Mouse (Mus musculus) midbrain, embryonic 13.5 days (tissue): ENCODE results near the gene Wt1. TPM values are rescaled to one million over a fixed set of nuclear protein-coding genes. Genes with fewer than 3 reads are reported as not detected.

Experiments used
- ATAC-seq: fragments of 200-750 bp; cut with Nextera tagmentation; 2 replicates; pipeline ENCODE4 v1.8.0; 2017; ENCODE audit warnings: mild to moderate bottlenecking, moderate TSS enrichment, moderate library complexity
- H3K27ac ChIP-seq: fragments of 300-500 bp; sonication (generic); 2 replicates; pipeline ENCODE4 v1.5.1; 2015; ENCODE audit warnings: inconsistent platforms, mild to moderate bottlenecking, moderate library complexity
- H3K27me3 ChIP-seq: fragments of 300-500 bp; sonication (generic); 2 replicates; pipeline ENCODE4 v1.6.1; 2015; ENCODE audit warnings: mild to moderate bottlenecking, inconsistent platforms
- H3K36me3 ChIP-seq: fragments of 300-500 bp; sonication (generic); 2 replicates; pipeline ENCODE4 v1.6.1; 2015; ENCODE audit warnings: mild to moderate bottlenecking, inconsistent platforms
- H3K4me1 ChIP-seq: fragments of 300-500 bp; sonication (generic); replicated peaks from 2 replicates; pipeline ENCODE4 v1.6.1; 2015; ENCODE audit warnings: inconsistent platforms
- H3K4me2 ChIP-seq: fragments of 300-500 bp; sonication (generic); replicated peaks from 2 replicates; pipeline ENCODE4 v1.6.1; 2015; ENCODE audit warnings: moderate library complexity, mild to moderate bottlenecking, inconsistent platforms
- H3K4me3 ChIP-seq: fragments of 300-500 bp; sonication (generic); replicated peaks from 2 replicates; pipeline ENCODE4 v1.5.1; 2015; ENCODE audit warnings: mild to moderate bottlenecking, inconsistent platforms
- H3K9ac ChIP-seq: fragments of 300-500 bp; sonication (generic); replicated peaks from 2 replicates; pipeline ENCODE4 v1.6.1; 2015; ENCODE audit warnings: mild to moderate bottlenecking, inconsistent platforms
- H3K9me3 ChIP-seq: fragments of 300-500 bp; sonication (generic); 2 replicates; pipeline ENCODE4 v1.6.1; 2016; ENCODE audit warnings: mild to moderate bottlenecking, inconsistent platforms
- WGBS: fragments of 180-500 bp; shearing (Covaris S2); methylation state at CpG from one replicate; pipeline ENCODE4 v1.1.7; 2015; 5-methylcytosine and 5-hydroxymethylcytosine counted together
- polyA plus RNA-seq: library from polyadenylated mRNA; unstranded; fragments of >200 nt; fragmentation: Nextera tagmentation; extraction: Ambion mirVana; gene quantifications from 2 replicates; pipeline ENCODE4 v1.2.1, GENCODE M21; 2015

Gene Wt1
- polyA plus RNA-seq, 1 experiment from 2014 or later = 0.11 TPM

GRCm38 (mm10) chr2:105151544-105151943, 25.2 kb downstream of the Wt1 start:
- no peak overlapping the region for H3K4me2 ChIP-seq
- H3K36me3 ChIP-seq = no peaks in the 10 kb centered on the region
- no peaks in the 10 kb centered on the region for H3K4me1 ChIP-seq
- H3K4me3 ChIP-seq = no peak overlapping the region
- H3K27me3 ChIP-seq = no peaks in the 10 kb centered on the region
- 91% methylated on average over 5 of the region's 5 CpGs for WGBS
- H3K9me3 ChIP-seq = no peaks in the 10 kb centered on the region
- ATAC-seq = no peak
- H3K27ac ChIP-seq = no peak overlapping the region
- H3K9ac ChIP-seq = no peak overlapping the region

- WGBS = 71% methylated on average over 1 of the region's 1 CpGs
- H3K27me3 ChIP-seq = no peaks in the 10 kb centered on the region
- H3K4me2 ChIP-seq = no peak overlapping the region
- no peaks in the 10 kb centered on the region for H3K9me3 ChIP-seq
- H3K9ac ChIP-seq = no peak overlapping the region
- no peaks in the 10 kb centered on the region for H3K4me1 ChIP-seq
- no peak overlapping the region for H3K27ac ChIP-seq
- H3K4me3 ChIP-seq = no peak overlapping the region
- ATAC-seq = no peak
- H3K36me3 ChIP-seq = no peaks in the 10 kb centered on the region
Observed at GRCm38 (mm10) chr2:105153046-105153445, 26.7 kb downstream of the Wt1 start.

GRCm38 (mm10) chr2:105160949-105161348, 34.6 kb downstream of the Wt1 start:
- 88% methylated on average over 2 of the region's 2 CpGs for WGBS
- H3K4me3 ChIP-seq = no peak overlapping the region

GRCm38 (mm10) chr2:105162763-105163162, 36.4 kb downstream of the Wt1 start:
- Histone ChIP-seq H3K36me3 (no peaks in the 10 kb centered on the region), H3K4me1 (no peaks in the 10 kb centered on the region), H3K27ac (no peak overlapping the region), H3K4me2 (no peak overlapping the region), H3K9me3 (no peaks in the 10 kb centered on the region), H3K9ac (no peak overlapping the region), H3K4me3 (no peak overlapping the region), H3K27me3 (no peaks in the 10 kb centered on the region)
- 41% methylated on average over 4 of the region's 4 CpGs for WGBS
- ATAC-seq = no peak

More at GRCm38 (mm10) chr2:105160949-105161348, 34.6 kb downstream of the Wt1 start:
- no peak overlapping the region for H3K9ac ChIP-seq
- no peak overlapping the region for H3K27ac ChIP-seq
- no peaks in the 10 kb centered on the region for H3K36me3 ChIP-seq
- H3K9me3 ChIP-seq = no peaks in the 10 kb centered on the region
- no peaks in the 10 kb centered on the region for H3K27me3 ChIP-seq
- H3K4me2 ChIP-seq = no peak overlapping the region
- ATAC-seq = no peak
- H3K4me1 ChIP-seq = no peaks in the 10 kb centered on the region

- Histone ChIP-seq H3K27me3 (no peaks in the 10 kb centered on the region), H3K9me3 (no peaks in the 10 kb centered on the region), H3K36me3 (no peaks in the 10 kb centered on the region), H3K9ac (no peak overlapping the region), H3K4me1 (no peaks in the 10 kb centered on the region), H3K27ac (no peak overlapping the region), H3K4me2 (no peak overlapping the region), H3K4me3 (no peak overlapping the region)
- WGBS = 80% methylated on average over 3 of the region's 3 CpGs
- no peak for ATAC-seq
Observed at GRCm38 (mm10) chr2:105168137-105168536, 41.8 kb downstream of the Wt1 start.

GRCm38 (mm10) chr2:105174254-105174653, 47.9 kb downstream of the Wt1 start:
- no peak for ATAC-seq
- H3K4me1 ChIP-seq = no peaks in the 10 kb centered on the region
- H3K36me3 ChIP-seq = no peaks in the 10 kb centered on the region
- no peaks in the 10 kb centered on the region for H3K27me3 ChIP-seq
- H3K9me3 ChIP-seq = no peaks in the 10 kb centered on the region
- whole genome bisulfite sequencing = 79% methylated on average over 2 of the region's 2 CpGs
- H3K9ac ChIP-seq = no peak overlapping the region
- H3K4me2 ChIP-seq = no peak overlapping the region
- no peak overlapping the region for H3K27ac ChIP-seq
- H3K4me3 ChIP-seq = no peak overlapping the region

- Histone ChIP-seq H3K27me3 (no peaks in the 10 kb centered on the region), H3K9me3 (peaks cover 7% of the 10 kb centered on the region; the same call in 1 of the 2 replicates), H3K4me3 (no peak overlapping the region), H3K4me2 (no peak overlapping the region), H3K4me1 (no peaks in the 10 kb centered on the region), H3K9ac (no peak overlapping the region), H3K27ac (no peak overlapping the region), H3K36me3 (no peaks in the 10 kb centered on the region)
- ATAC-seq = no peak
- 90% methylated on average over 12 of the region's 12 CpGs for WGBS
Observed at GRCm38 (mm10) chr2:105178871-105179270, 52.5 kb downstream of the Wt1 start.

- H3K4me1 ChIP-seq = no peaks in the 10 kb centered on the region
- no peak overlapping the region for H3K27ac ChIP-seq
- ATAC-seq = no peak
- no peak overlapping the region for H3K4me2 ChIP-seq
- no peaks in the 10 kb centered on the region for H3K36me3 ChIP-seq
- no peaks in the 10 kb centered on the region for H3K27me3 ChIP-seq
- no peak overlapping the region for H3K9ac ChIP-seq
- 25% methylated on average over 6 of the region's 6 CpGs for WGBS
- H3K9me3 ChIP-seq = peaks cover 7% of the 10 kb centered on the region; the same call in 1 of the 2 replicates
- no peak overlapping the region for H3K4me3 ChIP-seq
Observed at GRCm38 (mm10) chr2:105182501-105182900, 56.2 kb downstream of the Wt1 start.

- no peaks in the 10 kb centered on the region for H3K4me1 ChIP-seq
- H3K27me3 ChIP-seq = no peaks in the 10 kb centered on the region
- no peak overlapping the region for H3K27ac ChIP-seq
- H3K4me3 ChIP-seq = no peak overlapping the region
- WGBS = 88% methylated on average over 3 of the region's 3 CpGs
- H3K9me3 ChIP-seq = peaks cover under 1% of the 10 kb centered on the region; the same call in 1 of the 2 replicates
- H3K4me2 ChIP-seq = no peak overlapping the region
- ATAC-seq = no peak
- no peak overlapping the region for H3K9ac ChIP-seq
- no peaks in the 10 kb centered on the region for H3K36me3 ChIP-seq
Observed at GRCm38 (mm10) chr2:105185140-105185539, 58.8 kb downstream of the Wt1 start.

- ATAC-seq = no peak
- WGBS = 78% methylated on average over 13 of the region's 13 CpGs
- no peak overlapping the region for H3K4me3 ChIP-seq
- H3K27me3 ChIP-seq = no peaks in the 10 kb centered on the region
- H3K9me3 ChIP-seq = no peaks in the 10 kb centered on the region
- H3K36me3 ChIP-seq = no peaks in the 10 kb centered on the region
- H3K27ac ChIP-seq = no peak overlapping the region
- H3K4me1 ChIP-seq = no peaks in the 10 kb centered on the region
- H3K4me2 ChIP-seq = no peak overlapping the region
- H3K9ac ChIP-seq = no peak overlapping the region
Observed at GRCm38 (mm10) chr2:105185768-105186529, 59.6 kb downstream of the Wt1 start.

- whole genome bisulfite sequencing = 83% methylated on average over 5 of the region's 5 CpGs
- Histone ChIP-seq H3K4me2 (no peak overlapping the region), H3K9ac (no peak overlapping the region), H3K4me1 (no peaks in the 10 kb centered on the region), H3K27ac (no peak overlapping the region), H3K4me3 (no peak overlapping the region), H3K9me3 (no peaks in the 10 kb centered on the region), H3K27me3 (no peaks in the 10 kb centered on the region), H3K36me3 (no peaks in the 10 kb centered on the region)
- no peak for ATAC-seq
Observed at GRCm38 (mm10) chr2:105186591-105186990, 60.3 kb downstream of the Wt1 start.

GRCm38 (mm10) chr2:105188182-105188581, 61.9 kb downstream of the Wt1 start:
- H3K27ac ChIP-seq = no peak overlapping the region
- 76% methylated on average over 10 of the region's 10 CpGs for WGBS
- H3K36me3 ChIP-seq = no peaks in the 10 kb centered on the region
- no peaks in the 10 kb centered on the region for H3K9me3 ChIP-seq
- H3K4me3 ChIP-seq = no peak overlapping the region
- H3K9ac ChIP-seq = no peak overlapping the region
- H3K4me1 ChIP-seq = no peaks in the 10 kb centered on the region
- no peaks in the 10 kb centered on the region for H3K27me3 ChIP-seq
- H3K4me2 ChIP-seq = no peak overlapping the region
- ATAC-seq = no peak

GRCm38 (mm10) chr2:105189352-105189751, 63.0 kb downstream of the Wt1 start:
- 27% methylated on average over 5 of the region's 5 CpGs for WGBS
- H3K36me3 ChIP-seq = no peaks in the 10 kb centered on the region
- ATAC-seq = no peak
- H3K4me2 ChIP-seq = no peak overlapping the region
- no peak overlapping the region for H3K27ac ChIP-seq
- H3K9ac ChIP-seq = no peak overlapping the region
- H3K4me1 ChIP-seq = no peaks in the 10 kb centered on the region
- no peaks in the 10 kb centered on the region for H3K27me3 ChIP-seq
- H3K4me3 ChIP-seq = no peak overlapping the region
- no peaks in the 10 kb centered on the region for H3K9me3 ChIP-seq
